Mouse (Mus musculus): ENCODE data around the gene Olfr1322. TPM values are rescaled to one million over a fixed set of nuclear protein-coding genes. Genes with fewer than 3 reads are reported as not detected.

Gene Olfr1322
- not detected for total RNA-seq (2021)

GRCm38 (mm10) chrX:49891383-49891782 is at the start of gene Olfr1322:
Gene Olfr1322 (minus strand): TSS chrX:49891483.
- DNase-seq (ENCODE audit: extremely low spot score in 1 of 2, low spot score in 1 of 2), result no peak

- no peak for DNase-seq (ENCODE audit: extremely low spot score in 1 of 2, low spot score in 1 of 2)
Measured at GRCm38 (mm10) chrX:49877651-49878349, 13.5 kb downstream of the Olfr1322 start.

Other genes with a start within 250 kb of the Olfr1322 start
- gene Olfr1320, start 219.2 kb downstream of the Olfr1322 start, total RNA-seq (2021), result not detected
- gene Olfr1321, start 156.4 kb downstream of the Olfr1322 start, total RNA-seq (2021), result not detected
- gene Igsf1, start 93.7 kb downstream of the Olfr1322 start, total RNA-seq (2021), result 10 to 100 TPM in 1 of 2 experiments, 1 to 10 TPM in 1; 8.0 to 10.5 TPM
- not detected for gene Olfr1323, start 127.9 kb upstream of the Olfr1322 start, total RNA-seq (2021)